Mouse (Mus musculus): ENCODE data around the gene Agap2. TPM values are rescaled to one million over a fixed set of nuclear protein-coding genes. Genes with fewer than 3 reads are reported as not detected.
"Not testable (repeated sequence)": the region's sequence is repeated elsewhere in the genome, so short reads cannot be mapped to it uniquely, and the experiment has no call there.

The Agap2 gene
- polyA plus RNA-seq, 1 experiment: 151 TPM

- TF ChIP-seq POLR2A (IDR thresholded peaks at IDR 0.05; ENCODE audit: borderline replicate concordance, extremely low read depth, insufficient read depth, insufficient read length, poor library complexity, severe bottlenecking) (peak; percentile 4; the same call in 1 of the 2 replicates), CTCF (IDR thresholded peaks at IDR 0.05; ENCODE audit: borderline replicate concordance, extremely low read depth, insufficient read depth, insufficient read length) (no peak)
Observed at GRCm38 (mm10) chr10:127059968-127060916, 14.8 kb upstream of the Agap2 start, which contains the start of gene March9. March9 (minus strand) TSS chr10:127060184.

GRCm38 (mm10) chr10:127061085-127061484 is 14.0 kb upstream of the Agap2 start:
- peak; percentile 60 for DNase-seq (ENCODE audit: low read depth)
- TF ChIP-seq CTCF (IDR thresholded peaks at IDR 0.05; ENCODE audit: borderline replicate concordance, extremely low read depth, insufficient read depth, insufficient read length) (no peak), POLR2A (IDR thresholded peaks at IDR 0.05; ENCODE audit: borderline replicate concordance, extremely low read depth, insufficient read depth, insufficient read length, poor library complexity, severe bottlenecking) (no peak)

More at GRCm38 (mm10) chr10:127059968-127060916, 14.8 kb upstream of the Agap2 start, which contains the start of gene March9:
- DNase-seq (ENCODE audit: low read depth): peak; percentile 96

GRCm38 (mm10) chr10:127061513-127061912 is 13.6 kb upstream of the Agap2 start:
- no peak for DNase-seq (ENCODE audit: low read depth)
- TF ChIP-seq POLR2A (IDR thresholded peaks at IDR 0.05; ENCODE audit: borderline replicate concordance, extremely low read depth, insufficient read depth, insufficient read length, poor library complexity, severe bottlenecking) (no peak), CTCF (IDR thresholded peaks at IDR 0.05; ENCODE audit: borderline replicate concordance, extremely low read depth, insufficient read depth, insufficient read length) (no peak)

DNA sequence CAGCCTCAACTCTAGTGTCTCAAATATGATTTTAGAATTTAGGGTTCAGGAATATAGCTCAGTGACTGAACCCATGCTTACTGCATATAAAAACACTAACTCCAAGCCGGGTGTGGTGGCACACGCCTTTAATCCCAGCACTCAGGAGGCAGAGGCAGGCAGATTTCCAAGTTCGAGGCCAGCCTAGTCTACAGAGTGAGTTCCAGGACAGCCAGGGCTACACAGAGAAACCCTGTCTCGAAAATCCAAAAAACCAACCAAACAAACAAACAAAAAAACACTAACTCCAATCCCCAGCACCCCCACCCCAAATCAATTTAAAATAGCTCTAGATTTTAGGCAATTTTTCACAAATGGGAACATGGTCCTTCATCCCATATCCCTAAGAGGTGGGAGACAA is 13.0 kb upstream of the Agap2 start:
- DNase-seq (ENCODE audit: low read depth): not testable (repeated sequence)

DNA sequence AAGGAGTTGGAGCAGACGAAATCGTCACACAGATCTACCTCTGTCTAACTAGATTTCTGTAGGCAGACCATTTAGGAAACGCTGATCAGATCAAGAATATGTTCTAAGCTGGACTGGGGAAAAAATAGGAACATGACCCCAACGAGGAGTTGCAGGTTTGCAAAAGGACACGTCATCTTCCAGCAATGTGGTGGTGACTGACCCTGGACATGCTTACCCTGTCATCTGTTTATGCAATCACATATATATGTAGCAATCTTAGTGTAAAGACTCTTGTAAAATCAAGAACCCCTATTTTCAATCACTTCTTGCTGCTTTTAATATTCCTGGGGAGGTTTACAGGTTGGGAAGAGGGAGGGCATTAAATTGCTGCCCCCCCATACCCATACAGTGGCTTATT is 12.6 kb upstream of the Agap2 start:
- no peak for TF ChIP-seq POLR2A (IDR thresholded peaks at IDR 0.05; ENCODE audit: borderline replicate concordance, extremely low read depth, insufficient read depth, insufficient read length, poor library complexity, severe bottlenecking)
- TF ChIP-seq CTCF (IDR thresholded peaks at IDR 0.05; ENCODE audit: borderline replicate concordance, extremely low read depth, insufficient read depth, insufficient read length): no peak
- DNase-seq (ENCODE audit: low read depth): no peak

DNA sequence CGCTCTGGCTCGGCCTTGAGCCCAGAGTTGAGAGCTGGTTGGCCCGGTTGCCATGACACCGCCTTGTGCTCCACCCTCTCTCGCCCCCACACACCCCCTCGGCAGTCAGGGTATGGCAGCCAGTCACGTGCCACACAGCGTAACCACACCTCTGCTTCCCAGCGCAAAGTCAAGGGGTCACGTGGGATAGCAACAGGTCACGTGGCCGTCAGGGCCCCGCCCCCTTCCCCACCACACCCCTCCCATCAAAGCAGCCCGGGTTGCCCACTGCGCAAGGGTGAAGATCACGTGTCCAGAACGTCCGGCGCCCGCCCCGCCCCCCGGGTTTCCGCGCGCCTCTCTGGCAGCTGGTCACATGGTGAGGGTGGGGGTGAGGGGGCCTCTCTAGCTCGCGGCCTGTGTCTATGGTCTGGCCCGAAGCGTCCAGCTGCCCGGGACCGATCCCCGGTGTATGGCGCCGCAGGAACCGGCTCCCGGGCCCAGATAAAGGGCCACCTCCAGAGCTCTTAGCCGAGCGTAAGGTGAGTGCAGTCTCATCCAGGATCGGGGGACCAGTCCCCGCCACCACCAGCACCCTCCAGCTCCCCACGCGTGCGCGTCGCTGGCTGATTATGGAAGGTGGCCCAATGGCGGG is 11.7 kb upstream of the Agap2 start, which contains the start of gene Cdk4:
Gene Cdk4, plus strand, starts transcription at position 296 of the 634 bp plus-strand sequence.
- TF ChIP-seq CTCF (IDR thresholded peaks at IDR 0.05; ENCODE audit: borderline replicate concordance, extremely low read depth, insufficient read depth, insufficient read length) (no peak), POLR2A (IDR thresholded peaks at IDR 0.05; ENCODE audit: borderline replicate concordance, extremely low read depth, insufficient read depth, insufficient read length, poor library complexity, severe bottlenecking) (peak; percentile 70; the same call in 1 of the 2 replicates)
- peak; percentile 100 for DNase-seq (ENCODE audit: low read depth)

GRCm38 (mm10) chr10:127063913-127064870 is 10.9 kb upstream of the Agap2 start:
- TF ChIP-seq CTCF (IDR thresholded peaks at IDR 0.05; ENCODE audit: borderline replicate concordance, extremely low read depth, insufficient read depth, insufficient read length) (no peak), POLR2A (IDR thresholded peaks at IDR 0.05; ENCODE audit: borderline replicate concordance, extremely low read depth, insufficient read depth, insufficient read length, poor library complexity, severe bottlenecking) (no peak)
- peak; percentile 64 for DNase-seq (ENCODE audit: low read depth)

GRCm38 (mm10) chr10:127065981-127066380 is 9.1 kb upstream of the Agap2 start:
- DNase-seq (ENCODE audit: low read depth): no peak
- TF ChIP-seq POLR2A (IDR thresholded peaks at IDR 0.05; ENCODE audit: borderline replicate concordance, extremely low read depth, insufficient read depth, insufficient read length, poor library complexity, severe bottlenecking) (no peak), CTCF (IDR thresholded peaks at IDR 0.05; ENCODE audit: borderline replicate concordance, extremely low read depth, insufficient read depth, insufficient read length) (no peak)

DNA sequence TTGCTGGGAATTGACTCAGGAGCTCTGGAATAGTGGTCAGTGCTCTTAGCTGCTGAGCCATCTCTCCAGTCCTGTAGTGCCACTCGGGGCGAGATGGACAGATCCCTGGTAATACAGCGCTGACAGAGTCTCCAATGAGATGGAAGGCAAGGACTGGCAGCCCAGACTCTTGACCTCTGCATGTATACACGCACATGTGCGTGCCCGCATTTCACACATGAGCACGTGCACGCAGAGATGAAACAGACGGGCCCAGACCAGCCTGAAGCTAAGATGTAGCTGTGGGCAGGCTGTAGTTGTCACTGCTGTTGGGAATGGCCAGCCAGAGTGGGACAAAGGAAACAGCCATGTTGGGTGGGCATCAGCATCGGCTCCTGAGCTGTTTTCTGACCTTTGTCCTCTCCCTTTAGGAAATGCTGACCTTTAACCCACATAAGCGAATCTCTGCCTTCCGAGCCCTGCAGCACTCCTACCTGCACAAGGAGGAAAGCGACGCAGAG is 8.5 kb upstream of the Agap2 start:
- TF ChIP-seq CTCF (IDR thresholded peaks at IDR 0.05; ENCODE audit: borderline replicate concordance, extremely low read depth, insufficient read depth, insufficient read length) (no peak), POLR2A (IDR thresholded peaks at IDR 0.05; ENCODE audit: borderline replicate concordance, extremely low read depth, insufficient read depth, insufficient read length, poor library complexity, severe bottlenecking) (no peak)
- DNase-seq (ENCODE audit: low read depth): no peak

GRCm38 (mm10) chr10:127068360-127069038 is 6.6 kb upstream of the Agap2 start:
- no peak for DNase-seq (ENCODE audit: low read depth)
- TF ChIP-seq POLR2A (IDR thresholded peaks at IDR 0.05; ENCODE audit: borderline replicate concordance, extremely low read depth, insufficient read depth, insufficient read length, poor library complexity, severe bottlenecking): no peak
- no peak for TF ChIP-seq CTCF (IDR thresholded peaks at IDR 0.05; ENCODE audit: borderline replicate concordance, extremely low read depth, insufficient read depth, insufficient read length)

All from brain, embryonic 14.5 days (tissue).